ENCODE assay signal across 24 mouse cellular contexts in genomic region chr7:106948212-106948611, GRCm38 (mm10). TPM values are rescaled to one million over a fixed set of nuclear protein-coding genes. Genes with fewer than 3 reads are reported as not detected.
"Had no signal": no experiment of that assay in that cellular context is flagged by ENCODE, and none has a peak within 500 bp of the region (broad histone marks: within the 10 kb centered on the region; RNA-seq: fewer than 3 reads in every experiment).

Gene Olfr710, minus strand, starts transcription at chr7:106948312.

- H3K27ac ChIP-seq: neural tube, embryonic 13.5 days; neural tube, embryonic 15.5 days; stomach, embryonic 15.5 days; stomach, postnatal 0 days had no signal

- H3K27me3 ChIP-seq: neural tube, embryonic 13.5 days; neural tube, embryonic 15.5 days; stomach, embryonic 15.5 days had no signal

- H3K36me3 ChIP-seq: neural tube, embryonic 13.5 days; neural tube, embryonic 15.5 days; stomach, embryonic 15.5 days had no signal

- DNase-seq: retina, postnatal 1 day; right cerebral cortex, adult 18-20 months; right cerebral cortex, postnatal 14 days; right cerebral cortex, postnatal 25 days; right cerebral cortex, postnatal 4 days; spleen, adult 18-20 months; thymus, adult 18-20 months; thymus, adult 2 months; thymus, postnatal 14 days; thymus, postnatal 25 days; thymus, postnatal 36 days; thymus, postnatal 4 days had no signal

- H3K9ac ChIP-seq: neural tube, embryonic 13.5 days; neural tube, embryonic 15.5 days; stomach, embryonic 15.5 days had no signal

- H3K4me3 ChIP-seq: neural tube, embryonic 13.5 days; neural tube, embryonic 15.5 days; stomach, embryonic 15.5 days had no signal

- H3K9me3 ChIP-seq: neural tube, embryonic 13.5 days; neural tube, embryonic 15.5 days; stomach, embryonic 15.5 days had no signal

- H3K4me2 ChIP-seq: neural tube, embryonic 13.5 days; neural tube, embryonic 15.5 days; stomach, embryonic 15.5 days had no signal

- H3K4me1 ChIP-seq: neural tube, embryonic 13.5 days; neural tube, embryonic 15.5 days; stomach, embryonic 15.5 days had no signal

RNA-seq across cellular contexts. Expression of gene Olfr710, which starts in this region (rescaled TPM):
- polyA plus RNA-seq: neural tube, embryonic 13.5 days; neural tube, embryonic 14.5 days; neural tube, embryonic 15.5 days; small intestine, adult 2 months; spleen, adult 2 months; stomach, embryonic 14.5 days; stomach, embryonic 15.5 days; stomach, embryonic 16.5 days; stomach, postnatal 0 days; testis, adult 2 months; thymus, adult 2 months; thymus, postnatal 0 days; urinary bladder, adult 2 months had no signal
